Mouse (Mus musculus): ENCODE results near the gene Slc16a13. TPM values are rescaled to one million over a fixed set of nuclear protein-coding genes. Genes with fewer than 3 reads are reported as not detected.

The Slc16a13 gene
- 14.2 and 15.0 TPM in 2 replicates for polyA plus RNA-seq (2015; fragmentation: Nextera tagmentation; extraction: Ambion mirVana)

GRCm38 (mm10) chr11:70220731-70221602 is at the start of gene Slc16a13:
Slc16a13 (minus strand) TSS chr11:70221064.
- peak within 1 kb of the TSS; percentile 78 for H3K9ac ChIP-seq
- H3K9me3 ChIP-seq, result no peaks in the 10 kb centered on the region
- under 1% methylated on average over 28 of the region's 28 CpGs for WGBS
- H3K4me3 ChIP-seq, result peak within 1 kb of the TSS; percentile 58
- H3K4me2 ChIP-seq, result peak within 1 kb of the TSS; percentile 88
- peak within 1 kb of the TSS; percentile 89 for H3K27ac ChIP-seq
- peaks cover 37% of the 10 kb centered on the region for H3K4me1 ChIP-seq
- peaks cover 21% of the 10 kb centered on the region for H3K27me3 ChIP-seq (replicated peaks)
- 0 out of 2 replicates have a peak, but pooled peaks cover 6% of the 10 kb centered on the region for H3K36me3 ChIP-seq (replicated peaks)
- peak; percentile 96 for ATAC-seq (replicated peaks)

GRCm38 (mm10) chr11:70266405-70266804 is 45.5 kb upstream of the Slc16a13 start:
- H3K4me1 ChIP-seq, result no peaks in the 10 kb centered on the region
- no peak overlapping the region for H3K27ac ChIP-seq
- no peaks in the 10 kb centered on the region for H3K36me3 ChIP-seq (replicated peaks)
- H3K27me3 ChIP-seq (replicated peaks), result no peaks in the 10 kb centered on the region
- no peak overlapping the region for H3K9ac ChIP-seq
- ATAC-seq (replicated peaks), result no peak
- no peaks in the 10 kb centered on the region for H3K9me3 ChIP-seq
- 80% methylated on average over 1 of the region's 1 CpGs for WGBS
- no peak overlapping the region for H3K4me2 ChIP-seq
- H3K4me3 ChIP-seq, result no peak overlapping the region

DNA sequence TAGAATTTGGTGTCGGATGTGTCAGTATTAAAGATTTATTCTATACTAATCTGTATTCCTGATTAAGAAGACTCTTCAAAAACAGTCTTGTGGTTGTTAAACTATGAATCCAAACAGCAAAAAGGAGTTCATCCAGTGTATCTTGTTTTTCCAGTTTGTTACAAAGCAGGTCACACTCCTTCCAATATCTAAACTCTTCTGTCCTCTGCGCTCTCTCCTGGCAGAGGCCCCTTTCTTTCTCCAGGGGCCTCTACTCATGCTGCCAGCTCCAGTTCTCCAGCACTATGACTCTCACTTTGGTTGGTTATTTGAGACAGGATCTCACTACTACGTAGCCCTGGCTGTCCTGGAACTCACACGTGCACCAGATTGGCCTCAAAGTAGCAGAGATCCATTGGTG is 45.0 kb upstream of the Slc16a13 start:
- Histone ChIP-seq H3K27me3 (replicated peaks) (no peaks in the 10 kb centered on the region), H3K9me3 (no peaks in the 10 kb centered on the region), H3K27ac (no peak overlapping the region), H3K36me3 (replicated peaks) (no peaks in the 10 kb centered on the region), H3K9ac (no peak overlapping the region), H3K4me1 (no peaks in the 10 kb centered on the region), H3K4me3 (no peak overlapping the region), H3K4me2 (no peak overlapping the region)
- WGBS, result 83% methylated on average over 4 of the region's 4 CpGs
- no peak for ATAC-seq (replicated peaks)

DNA sequence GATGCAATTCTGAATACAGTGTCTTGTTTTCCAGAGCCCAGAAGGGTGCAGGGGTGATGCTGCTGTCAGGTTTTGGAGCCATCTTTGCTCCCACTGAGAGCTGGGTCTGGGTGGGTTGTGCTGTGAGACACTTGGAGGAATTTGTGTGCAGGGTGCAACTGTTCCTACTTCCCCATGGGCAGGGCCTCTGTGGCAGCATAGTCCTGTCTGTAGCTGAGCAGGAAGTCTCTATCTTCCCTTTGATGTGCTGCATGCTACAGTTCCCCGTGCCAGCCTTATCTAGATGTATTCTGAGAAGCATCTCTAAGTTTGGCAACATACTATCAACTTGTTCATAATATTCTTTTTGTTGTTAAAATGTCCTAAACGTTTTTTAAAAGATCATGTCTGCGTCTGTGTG is 44.4 kb upstream of the Slc16a13 start:
- no peak overlapping the region for H3K4me3 ChIP-seq
- no peak overlapping the region for H3K9ac ChIP-seq
- 65% methylated on average over 3 of the region's 3 CpGs for WGBS
- no peak overlapping the region for H3K27ac ChIP-seq
- no peaks in the 10 kb centered on the region for H3K36me3 ChIP-seq (replicated peaks)
- no peaks in the 10 kb centered on the region for H3K4me1 ChIP-seq
- no peak overlapping the region for H3K4me2 ChIP-seq
- ATAC-seq (replicated peaks), result no peak
- H3K27me3 ChIP-seq (replicated peaks), result no peaks in the 10 kb centered on the region
- H3K9me3 ChIP-seq, result no peaks in the 10 kb centered on the region

- Histone ChIP-seq H3K4me3 (no peak overlapping the region), H3K27ac (no peak overlapping the region), H3K36me3 (replicated peaks) (no peaks in the 10 kb centered on the region), H3K27me3 (replicated peaks) (peaks cover 16% of the 10 kb centered on the region), H3K9ac (no peak overlapping the region), H3K4me2 (no peak overlapping the region), H3K9me3 (no peaks in the 10 kb centered on the region), H3K4me1 (0 out of 2 replicates have a peak, but pooled peaks cover 11% of the 10 kb centered on the region)
- WGBS, result 97% methylated on average over 4 of the region's 4 CpGs
- no peak for ATAC-seq (replicated peaks)
These were observed 38.2 kb upstream of the Slc16a13 start for GRCm38 (mm10) chr11:70259035-70259434.

DNA sequence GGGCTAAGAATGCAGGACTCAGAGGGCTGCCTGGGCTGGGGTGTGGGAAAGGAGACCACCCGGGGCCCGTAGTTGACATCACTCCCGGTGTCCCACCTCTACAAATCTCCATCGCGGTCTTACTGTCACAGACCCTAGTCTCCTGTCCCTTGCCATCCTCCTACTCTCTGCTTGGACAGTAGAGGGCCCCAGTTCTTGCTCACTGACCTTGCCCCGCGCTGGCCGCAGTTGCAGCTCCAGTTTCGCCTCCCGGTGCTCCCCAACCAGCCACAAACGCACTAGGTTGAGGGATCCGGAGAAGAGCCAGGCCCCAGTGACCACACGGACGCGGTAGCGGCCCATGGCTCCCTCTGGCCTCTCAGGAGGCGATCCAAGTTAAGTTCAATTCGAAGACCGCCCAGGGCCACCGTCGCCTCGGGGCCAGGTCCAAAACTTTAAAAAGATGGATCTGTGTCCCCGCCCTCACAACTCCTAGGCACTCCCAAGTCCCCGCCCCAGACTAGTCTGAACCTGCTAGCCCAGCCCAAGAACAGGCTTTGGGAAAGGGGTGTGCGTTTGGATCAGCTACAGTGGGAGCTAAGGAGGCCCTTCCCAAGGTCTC is 34.2 kb upstream of the Slc16a13 start, which contains the start of gene Alox12:
Alox12 (minus strand) TSS at position 423 of the 601 bp plus-strand sequence.
- H3K27me3 ChIP-seq (replicated peaks), result peaks cover 49% of the 10 kb centered on the region
- no peak within 1 kb of the TSS for H3K9ac ChIP-seq
- H3K4me1 ChIP-seq, result 0 out of 2 replicates have a peak, but pooled peaks cover 11% of the 10 kb centered on the region
- no peaks in the 10 kb centered on the region for H3K9me3 ChIP-seq
- 1% methylated on average over 25 of the region's 25 CpGs for WGBS
- peak within 1 kb of the TSS; percentile 15 for H3K4me3 ChIP-seq
- no peak within 1 kb of the TSS for H3K27ac ChIP-seq
- no peak for ATAC-seq (replicated peaks)
- peak within 1 kb of the TSS; percentile 38 for H3K4me2 ChIP-seq
- H3K36me3 ChIP-seq (replicated peaks), result no peaks in the 10 kb centered on the region

DNA sequence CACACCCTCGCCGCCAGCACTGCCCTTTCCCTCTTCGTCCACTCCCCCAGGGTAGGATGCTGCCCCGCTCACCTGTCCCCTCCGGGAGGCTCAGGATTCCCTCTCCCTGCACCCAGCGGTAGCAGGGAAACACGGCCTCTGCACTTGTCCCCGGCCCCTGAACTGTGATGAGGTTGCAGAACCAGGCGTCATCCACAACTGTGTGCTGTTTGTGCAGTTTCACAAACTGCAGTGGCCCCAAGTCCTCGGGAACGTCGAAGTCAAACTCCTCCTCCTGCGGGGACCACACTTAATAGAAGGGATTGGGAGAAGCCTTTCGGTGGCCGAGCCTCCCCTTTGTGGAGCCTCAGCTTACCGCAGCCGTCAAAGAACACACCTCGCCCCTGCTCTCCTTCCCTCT is 33.5 kb upstream of the Slc16a13 start:
- Histone ChIP-seq H3K27ac (no peak overlapping the region), H3K4me3 (no peak overlapping the region), H3K27me3 (replicated peaks) (peaks cover 49% of the 10 kb centered on the region), H3K9ac (no peak overlapping the region), H3K4me1 (0 out of 2 replicates have a peak, but pooled peaks cover 11% of the 10 kb centered on the region), H3K36me3 (replicated peaks) (no peaks in the 10 kb centered on the region), H3K9me3 (no peaks in the 10 kb centered on the region), H3K4me2 (peak overlapping the region; percentile 38; the same call in 1 of the 2 replicates)
- ATAC-seq (replicated peaks), result no peak
- 6% methylated on average over 18 of the region's 18 CpGs for WGBS

DNA sequence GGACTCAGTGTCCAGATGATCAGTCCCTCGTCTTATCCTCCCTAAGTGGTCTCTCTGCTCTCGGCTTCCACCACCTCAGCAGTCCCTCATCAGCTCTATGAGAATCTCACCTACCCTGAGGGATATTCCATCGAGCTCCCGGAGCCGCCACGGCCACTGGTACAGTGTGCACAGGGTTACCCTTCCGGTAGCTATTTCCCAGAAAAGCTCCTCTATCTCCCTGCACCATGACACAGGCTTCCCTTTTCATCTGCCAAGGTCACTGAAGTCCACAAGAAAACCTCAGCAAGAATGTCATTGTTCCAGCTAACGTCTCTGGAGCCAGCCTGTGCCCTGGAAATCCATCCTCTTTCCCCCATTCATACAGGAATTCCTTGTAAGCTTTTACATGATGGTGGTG is 31.0 kb upstream of the Slc16a13 start:
- 81% methylated on average over 8 of the region's 8 CpGs for WGBS
- no peak for ATAC-seq (replicated peaks)
- H3K27me3 ChIP-seq (replicated peaks), result peaks cover 49% of the 10 kb centered on the region

GRCm38 (mm10) chr11:70250150-70250549 is 29.3 kb upstream of the Slc16a13 start:
- Histone ChIP-seq H3K4me1 (0 out of 2 replicates have a peak, but pooled peaks cover 10% of the 10 kb centered on the region), H3K4me2 (no peak overlapping the region), H3K27ac (no peak overlapping the region), H3K27me3 (replicated peaks) (peaks cover 44% of the 10 kb centered on the region), H3K36me3 (replicated peaks) (no peaks in the 10 kb centered on the region), H3K9ac (no peak overlapping the region), H3K9me3 (no peaks in the 10 kb centered on the region), H3K4me3 (no peak overlapping the region)
- ATAC-seq (replicated peaks), result no peak
- WGBS, result 78% methylated on average over 11 of the region's 11 CpGs

More for the DNA sequence above, 31.0 kb upstream of the Slc16a13 start:
- Histone ChIP-seq H3K36me3 (replicated peaks) (no peaks in the 10 kb centered on the region), H3K4me1 (0 out of 2 replicates have a peak, but pooled peaks cover 11% of the 10 kb centered on the region), H3K4me2 (no peak overlapping the region), H3K4me3 (no peak overlapping the region), H3K9me3 (no peaks in the 10 kb centered on the region), H3K9ac (no peak overlapping the region), H3K27ac (no peak overlapping the region)

- Histone ChIP-seq H3K4me1 (no peaks in the 10 kb centered on the region), H3K27ac (no peak overlapping the region), H3K36me3 (replicated peaks) (no peaks in the 10 kb centered on the region), H3K27me3 (replicated peaks) (peaks cover 21% of the 10 kb centered on the region), H3K9ac (no peak overlapping the region), H3K4me3 (no peak overlapping the region), H3K4me2 (no peak overlapping the region), H3K9me3 (no peaks in the 10 kb centered on the region)
- 44% methylated on average over 9 of the region's 9 CpGs for WGBS
- ATAC-seq (replicated peaks), result no peak
These were observed 26.4 kb upstream of the Slc16a13 start for GRCm38 (mm10) chr11:70247136-70247845.

DNA sequence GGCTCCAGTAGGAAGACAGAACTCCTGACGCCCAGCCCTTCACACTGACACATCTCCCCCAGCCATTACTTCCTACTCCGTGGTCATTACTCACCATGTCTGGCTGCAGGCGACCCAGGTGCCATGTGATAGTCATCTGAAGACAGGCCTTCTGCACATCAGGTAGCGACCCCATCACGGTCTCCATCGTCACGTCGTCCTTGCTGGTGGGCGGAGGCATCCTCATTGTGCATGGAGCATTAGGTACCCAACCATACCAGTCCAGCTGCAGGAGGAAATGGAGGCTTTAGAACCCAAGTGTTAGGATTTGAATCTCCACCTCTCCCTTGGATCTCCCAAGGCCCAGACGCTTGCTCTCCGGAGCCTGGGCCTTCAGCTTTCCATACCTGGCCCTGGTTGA is 21.7 kb upstream of the Slc16a13 start:
- no peak overlapping the region for H3K4me2 ChIP-seq

More for the DNA sequence above, 21.7 kb upstream of the Slc16a13 start:
- Histone ChIP-seq H3K9ac (no peak overlapping the region), H3K4me1 (peaks cover 19% of the 10 kb centered on the region), H3K36me3 (replicated peaks) (no peaks in the 10 kb centered on the region), H3K9me3 (no peaks in the 10 kb centered on the region), H3K27me3 (replicated peaks) (peaks cover 5% of the 10 kb centered on the region), H3K4me3 (no peak overlapping the region), H3K27ac (no peak overlapping the region)
- 67% methylated on average over 11 of the region's 11 CpGs for WGBS
- ATAC-seq (replicated peaks), result no peak
